8 mouse cellular contexts compared by ENCODE assay signal in the genomic region with DNA sequence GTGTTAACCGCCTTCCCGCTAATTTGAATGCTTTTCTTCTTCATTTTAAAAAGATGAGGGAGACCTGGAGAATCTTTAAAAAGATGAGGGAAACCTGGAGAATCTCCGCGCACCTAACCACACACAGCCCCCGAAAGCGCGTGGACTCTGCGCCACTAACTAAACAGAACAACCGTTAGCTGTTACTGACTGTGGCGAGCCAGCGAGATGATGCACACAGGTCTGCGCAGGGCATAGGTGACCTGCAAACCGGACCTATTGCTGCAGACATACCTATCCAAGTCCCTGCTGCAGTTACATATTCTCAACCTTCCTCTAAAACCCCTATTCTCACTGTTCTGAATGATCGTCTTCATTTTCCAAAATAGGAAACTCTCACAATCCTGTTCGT. TPM values are rescaled to one million over a fixed set of nuclear protein-coding genes. Genes with fewer than 3 reads are reported as not detected.
A peak's percentile ranks its signal among the peaks of the same experiment; 100 is the strongest.
DNase-seq lines count a peak whose midpoint lies in the region; ATAC-seq lines count a peak whose summit lies in the region.

No protein-coding gene starts in this region.

- H3K27me3 ChIP-seq in heart, embryonic 15.5 days: no peaks in the 10 kb centered on the region
- H3K27me3 ChIP-seq in liver, embryonic 15.5 days: no peaks in the 10 kb centered on the region

- no peaks in the 10 kb centered on the region for H3K9me3 ChIP-seq in heart, embryonic 15.5 days (replicated peaks)
- H3K9me3 ChIP-seq in liver, embryonic 15.5 days (replicated peaks): no peaks in the 10 kb centered on the region

- H3K4me2 ChIP-seq in heart, embryonic 15.5 days: peak overlapping the region; percentile 77
- peak overlapping the region; percentile 82 for H3K4me2 ChIP-seq in liver, embryonic 15.5 days

- peak overlapping the region; percentile 100 for H3K9ac ChIP-seq in heart, embryonic 15.5 days
- H3K9ac ChIP-seq in liver, embryonic 15.5 days: peak overlapping the region; percentile 59

- peak; percentile 14 to 50 for DNase-seq in kidney, postnatal 36 days
- no peak for DNase-seq in kidney, postnatal 10 days
- peak; percentile 63 for DNase-seq in testis, postnatal 14 days (ENCODE audit: low spot score)
- DNase-seq in urinary bladder, postnatal 25 days (ENCODE audit: low spot score): no peak
- no peak for DNase-seq in spleen, adult 12 weeks (ENCODE audit: low spot score)

- H3K4me1 ChIP-seq in brown adipose tissue, adult 24 weeks (ENCODE audit: control insufficient read depth, insufficient read depth, insufficient read length, low read length): peaks cover 8% of the 10 kb centered on the region; the same call in 1 of the 2 replicates
- peaks cover 27% of the 10 kb centered on the region for H3K4me1 ChIP-seq in heart, embryonic 15.5 days (replicated peaks)
- peaks cover 41% of the 10 kb centered on the region for H3K4me1 ChIP-seq in liver, embryonic 15.5 days (replicated peaks)

- WGBS in heart, embryonic 15.5 days: 1% methylated on average over 15 of the region's 15 CpGs
- WGBS in liver, embryonic 15.5 days (ENCODE audit: insufficient replicate concordance): 1% methylated on average over 15 of the region's 15 CpGs

- H3K4me3 ChIP-seq in brown adipose tissue, adult 24 weeks (ENCODE audit: insufficient read depth, low read depth, low read length): peak overlapping the region; percentile 69
- peak overlapping the region; percentile 99 for H3K4me3 ChIP-seq in heart, embryonic 15.5 days
- peak overlapping the region; percentile 96 for H3K4me3 ChIP-seq in liver, embryonic 15.5 days (replicated peaks)

- H3K36me3 ChIP-seq in heart, embryonic 15.5 days: no peaks in the 10 kb centered on the region
- 0 out of 2 replicates have a peak, but pooled peaks cover 5% of the 10 kb centered on the region for H3K36me3 ChIP-seq in liver, embryonic 15.5 days (replicated peaks)

- peak overlapping the region; percentile 26; the same call in 1 of the 2 replicates for H3K27ac ChIP-seq in brown adipose tissue, adult 24 weeks (replicated peaks; ENCODE audit: low read depth, low read length)
- peak overlapping the region; percentile 100 for H3K27ac ChIP-seq in heart, embryonic 15.5 days
- H3K27ac ChIP-seq in liver, embryonic 15.5 days (replicated peaks): peak overlapping the region; percentile 97

- no peak for ATAC-seq in heart, embryonic 15.5 days (replicated peaks; ENCODE audit: insufficient number of reproducible peaks, insufficient read depth, low FRiP score, low read depth)
- ATAC-seq in liver, embryonic 15.5 days (ENCODE audit: insufficient read depth): peak; percentile 32

RNA-seq across cellular contexts. Expression of gene Hnrnpll, which starts 0.5 kb away (rescaled TPM):
- polyA plus RNA-seq in brown adipose tissue, adult 24 weeks (2012; ENCODE audit: insufficient read depth, insufficient read length, missing spikeins): 15.9 and 22.5 TPM in 2 replicates
- 37.2 and 48.7 TPM in 2 replicates for polyA plus RNA-seq in heart, embryonic 15.5 days (2015; fragmentation: Nextera tagmentation; extraction: Ambion mirVana)
- polyA plus RNA-seq in liver, embryonic 15.5 days (2015; fragmentation: Nextera tagmentation; extraction: Ambion mirVana): 21.8 and 22.7 TPM in 2 replicates

Comparison
In these comparisons a context has a peak if more than half of its experiments do, and no peak if none do; other contexts are left out.
1. DNase-seq: peak in kidney, postnatal 36 days (2 of 2) and testis, postnatal 14 days (single experiment); none in kidney, postnatal 10 days (single experiment), urinary bladder, postnatal 25 days (single experiment) and spleen, adult 12 weeks (single experiment).
2. H3K27ac ChIP-seq: peak in every context shown above with its lines; median percentile 100 in heart, embryonic 15.5 days; 97 in liver, embryonic 15.5 days; 26 in brown adipose tissue, adult 24 weeks.
3. Peak in every context shown above with its lines, with median percentiles within 50 percentile points of each other: H3K4me3 ChIP-seq.